Mouse (Mus musculus) stomach, postnatal 0 days (tissue): Measurements from ENCODE around the gene Irf2bp2.
A peak's percentile ranks its signal among the peaks of the same experiment; 100 is the strongest.

ENCODE experiments used
- CTCF ChIP-seq: IDR thresholded peaks from 2 replicates; pipeline ENCODE4 v1.5.1; 2016; ENCODE audit warnings: antibody characterized with exemption, low read depth, mild to moderate bottlenecking, moderate library complexity
- EP300 ChIP-seq: optimal IDR thresholded peaks from 2 replicates; pipeline ENCODE3; 2016; ENCODE audit warnings: antibody characterized with exemption

DNA sequence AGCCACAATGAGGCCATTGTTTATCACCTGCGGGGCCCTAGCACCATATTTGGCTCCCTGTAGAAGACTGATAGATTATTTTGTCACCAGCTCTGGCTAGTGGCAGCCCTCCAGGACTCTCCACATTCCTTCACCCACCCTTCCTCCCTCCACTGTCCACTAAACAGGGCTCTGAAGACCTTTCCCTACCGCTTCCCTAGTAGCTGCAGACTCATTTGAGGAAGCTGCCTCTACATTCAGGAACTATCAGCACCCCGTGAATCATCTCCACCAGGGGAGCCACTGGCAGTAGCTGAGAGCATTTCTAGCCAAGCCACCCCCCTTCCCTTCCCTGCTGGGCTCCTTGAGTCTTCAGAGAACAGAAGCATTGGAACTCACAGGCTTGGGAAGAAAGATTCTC, 45.9 kb downstream of the Irf2bp2 start:
- TF ChIP-seq EP300 (no peak), CTCF (peak; percentile 61)
